Mouse (Mus musculus): ENCODE measurements around the gene Stx18. TPM values are rescaled to one million over a fixed set of nuclear protein-coding genes. Genes with fewer than 3 reads are reported as not detected.

The Stx18 gene
- polyA plus RNA-seq, 1 experiment, result 10.2 TPM

GRCm38 (mm10) chr5:38119268-38119667, 80.7 kb downstream of the Stx18 start:
- Histone ChIP-seq H3K27ac (ENCODE audit: insufficient read depth, low read length) (no peak overlapping the region), H3K4me1 (ENCODE audit: control insufficient read depth, insufficient read depth, insufficient read length) (no peaks in the 10 kb centered on the region), H3K36me3 (ENCODE audit: control insufficient read depth, insufficient read depth, low read length) (peaks cover 3% of the 10 kb centered on the region; the same call in 1 of the 2 replicates), H3K27me3 (ENCODE audit: control insufficient read depth, insufficient read depth, low read length) (no peaks in the 10 kb centered on the region), H3K4me3 (ENCODE audit: extremely low read depth, insufficient read depth, insufficient read length) (no peak overlapping the region)
- DNase-seq (ENCODE audit: low read depth in 1 of 2, low spot score in 2 of 2), result no peak
- TF ChIP-seq CTCF (IDR thresholded peaks at IDR 0.05; ENCODE audit: extremely low read depth, insufficient read depth, insufficient read length, insufficient replicate concordance) (no peak), POLR2A (IDR thresholded peaks at IDR 0.05; ENCODE audit: low read depth, low read length) (no peak)
- WGBS, result 96% methylated on average over 5 of the region's 5 CpGs

DNA sequence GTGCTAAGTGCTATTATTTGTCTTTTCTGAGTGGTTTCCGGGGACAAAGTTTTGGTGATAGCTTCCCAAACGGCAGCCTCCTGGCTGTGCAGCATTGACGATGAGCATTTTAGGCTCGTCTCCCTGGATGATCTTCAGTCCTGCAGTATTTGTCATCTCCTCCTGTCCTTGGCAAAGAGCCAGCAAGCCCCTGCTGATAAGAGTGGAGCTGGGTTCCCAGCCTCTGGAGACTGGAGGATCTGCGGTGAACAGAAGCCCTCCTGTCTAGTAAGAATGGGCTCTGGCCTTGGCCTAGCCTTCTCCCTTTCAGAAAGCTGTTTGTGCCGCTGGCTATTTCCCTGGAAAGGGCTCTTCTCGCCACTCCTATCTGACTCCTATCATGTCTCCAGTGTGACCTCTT, 83.2 kb downstream of the Stx18 start:
- Histone ChIP-seq H3K4me1 (ENCODE audit: control insufficient read depth, insufficient read depth, insufficient read length) (no peaks in the 10 kb centered on the region), H3K27me3 (ENCODE audit: control insufficient read depth, insufficient read depth, low read length) (no peaks in the 10 kb centered on the region), H3K27ac (ENCODE audit: insufficient read depth, low read length) (no peak overlapping the region), H3K4me3 (ENCODE audit: extremely low read depth, insufficient read depth, insufficient read length) (no peak overlapping the region), H3K36me3 (ENCODE audit: control insufficient read depth, insufficient read depth, low read length) (0 out of 2 replicates have a peak, but pooled peaks cover 1% of the 10 kb centered on the region)
- 93% methylated on average over 7 of the region's 7 CpGs for WGBS
- no peak for TF ChIP-seq POLR2A (IDR thresholded peaks at IDR 0.05; ENCODE audit: low read depth, low read length)
- no peak for TF ChIP-seq CTCF (IDR thresholded peaks at IDR 0.05; ENCODE audit: extremely low read depth, insufficient read depth, insufficient read length, insufficient replicate concordance)
- no peak for DNase-seq (ENCODE audit: low read depth in 1 of 2, low spot score in 2 of 2)

GRCm38 (mm10) chr5:38126519-38127306, 88.2 kb downstream of the Stx18 start:
- Histone ChIP-seq H3K4me1 (ENCODE audit: control insufficient read depth, insufficient read depth, insufficient read length) (no peaks in the 10 kb centered on the region), H3K4me3 (ENCODE audit: extremely low read depth, insufficient read depth, insufficient read length) (no peak overlapping the region), H3K27me3 (ENCODE audit: control insufficient read depth, insufficient read depth, low read length) (no peaks in the 10 kb centered on the region), H3K36me3 (ENCODE audit: control insufficient read depth, insufficient read depth, low read length) (peaks cover 8% of the 10 kb centered on the region), H3K27ac (ENCODE audit: insufficient read depth, low read length) (no peak overlapping the region)
- no peak for DNase-seq (ENCODE audit: low read depth in 1 of 2, low spot score in 2 of 2)
- no peak for TF ChIP-seq POLR2A (IDR thresholded peaks at IDR 0.05; ENCODE audit: low read depth, low read length)
- WGBS, result 92% methylated on average over 13 of the region's 13 CpGs

DNA sequence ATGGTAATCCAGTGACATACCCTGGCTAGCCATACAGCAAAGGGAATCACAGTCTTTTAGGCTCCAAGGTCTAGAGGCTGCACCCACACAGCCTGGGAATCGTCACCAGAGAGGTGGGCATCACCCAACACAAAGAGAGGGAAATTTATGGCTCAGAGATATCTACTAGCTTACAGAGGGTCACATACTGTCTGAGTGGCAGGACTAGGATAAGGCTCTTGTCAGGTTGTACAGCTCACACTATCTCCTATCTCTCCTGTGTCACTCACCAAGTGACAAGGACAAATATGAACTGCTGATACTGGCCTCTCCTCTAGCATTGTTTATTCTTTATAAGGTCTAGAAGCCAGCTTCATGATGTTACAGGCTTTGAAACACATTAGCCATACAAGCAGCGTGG, 90.8 kb downstream of the Stx18 start:
- no peaks in the 10 kb centered on the region for H3K4me1 ChIP-seq (ENCODE audit: control insufficient read depth, insufficient read depth, insufficient read length)
- no peaks in the 10 kb centered on the region for H3K27me3 ChIP-seq (ENCODE audit: control insufficient read depth, insufficient read depth, low read length)
- no peak for TF ChIP-seq CTCF (IDR thresholded peaks at IDR 0.05; ENCODE audit: extremely low read depth, insufficient read depth, insufficient read length, insufficient replicate concordance)
- TF ChIP-seq POLR2A (IDR thresholded peaks at IDR 0.05; ENCODE audit: low read depth, low read length), result no peak
- H3K27ac ChIP-seq (ENCODE audit: insufficient read depth, low read length), result no peak overlapping the region
- no peak for DNase-seq (ENCODE audit: low read depth in 1 of 2, low spot score in 2 of 2)
- peaks cover 8% of the 10 kb centered on the region for H3K36me3 ChIP-seq (ENCODE audit: control insufficient read depth, insufficient read depth, low read length)
- no peak overlapping the region for H3K4me3 ChIP-seq (ENCODE audit: extremely low read depth, insufficient read depth, insufficient read length)
- 95% methylated on average over 2 of the region's 2 CpGs for WGBS

DNA sequence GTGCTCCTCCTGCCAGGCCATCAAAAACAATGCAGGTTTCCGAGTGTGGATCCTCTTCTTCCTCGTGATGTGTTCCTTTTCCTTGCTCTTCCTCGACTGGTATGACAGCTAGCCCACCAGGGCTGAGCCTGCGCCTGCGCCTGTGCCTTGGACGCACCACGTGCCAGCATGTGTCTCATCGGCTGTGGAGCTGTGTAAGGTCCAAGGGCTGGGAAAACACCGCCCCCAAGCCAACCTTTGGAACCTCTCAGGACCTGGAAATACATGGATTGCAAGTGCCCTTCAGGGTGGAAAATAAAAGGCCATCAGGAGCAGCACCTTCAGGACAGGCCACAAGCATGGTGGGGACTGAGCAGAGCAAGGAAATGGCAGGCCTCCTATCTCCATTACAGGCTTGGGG, 97.7 kb downstream of the Stx18 start:
- no peak for DNase-seq (ENCODE audit: low read depth in 1 of 2, low spot score in 2 of 2)
- Histone ChIP-seq H3K36me3 (ENCODE audit: control insufficient read depth, insufficient read depth, low read length) (no peaks in the 10 kb centered on the region), H3K4me1 (ENCODE audit: control insufficient read depth, insufficient read depth, insufficient read length) (no peaks in the 10 kb centered on the region), H3K27me3 (ENCODE audit: control insufficient read depth, insufficient read depth, low read length) (no peaks in the 10 kb centered on the region), H3K4me3 (ENCODE audit: extremely low read depth, insufficient read depth, insufficient read length) (no peak overlapping the region), H3K27ac (ENCODE audit: insufficient read depth, low read length) (no peak overlapping the region)
- no peak for TF ChIP-seq POLR2A (IDR thresholded peaks at IDR 0.05; ENCODE audit: low read depth, low read length)
- TF ChIP-seq CTCF (IDR thresholded peaks at IDR 0.05; ENCODE audit: extremely low read depth, insufficient read depth, insufficient read length, insufficient replicate concordance), result no peak
- 92% methylated on average over 9 of the region's 9 CpGs for WGBS

DNA sequence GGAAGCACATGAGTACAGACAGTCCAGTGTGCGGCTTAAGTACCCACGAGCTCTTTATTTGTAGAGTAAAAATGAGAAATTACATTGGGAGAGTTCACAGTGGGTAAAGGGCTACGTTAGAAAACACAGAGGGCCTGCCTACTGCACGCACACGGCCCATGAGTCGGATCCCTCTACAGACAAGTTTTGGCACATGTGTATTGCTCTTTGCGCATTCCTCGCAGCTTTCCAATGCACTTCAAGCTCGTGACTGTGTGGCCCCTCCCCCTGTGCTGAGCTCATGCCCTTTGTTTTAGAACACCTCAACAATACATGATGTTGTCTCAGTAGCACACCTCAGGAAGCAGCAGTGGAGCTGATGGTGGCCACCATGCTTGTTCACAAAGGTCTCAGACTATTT, 98.6 kb downstream of the Stx18 start:
- Histone ChIP-seq H3K4me3 (ENCODE audit: extremely low read depth, insufficient read depth, insufficient read length) (no peak overlapping the region), H3K4me1 (ENCODE audit: control insufficient read depth, insufficient read depth, insufficient read length) (no peaks in the 10 kb centered on the region), H3K27me3 (ENCODE audit: control insufficient read depth, insufficient read depth, low read length) (no peaks in the 10 kb centered on the region), H3K36me3 (ENCODE audit: control insufficient read depth, insufficient read depth, low read length) (no peaks in the 10 kb centered on the region), H3K27ac (ENCODE audit: insufficient read depth, low read length) (no peak overlapping the region)
- no peak for DNase-seq (ENCODE audit: low read depth in 1 of 2, low spot score in 2 of 2)
- TF ChIP-seq POLR2A (IDR thresholded peaks at IDR 0.05; ENCODE audit: low read depth, low read length), result no peak
- no peak for TF ChIP-seq CTCF (IDR thresholded peaks at IDR 0.05; ENCODE audit: extremely low read depth, insufficient read depth, insufficient read length, insufficient replicate concordance)
- 91% methylated on average over 9 of the region's 9 CpGs for WGBS

GRCm38 (mm10) chr5:38140893-38141292, 102.4 kb downstream of the Stx18 start:
- 95% methylated on average over 6 of the region's 6 CpGs for WGBS
- no peaks in the 10 kb centered on the region for H3K4me1 ChIP-seq (ENCODE audit: control insufficient read depth, insufficient read depth, insufficient read length)

More at GRCm38 (mm10) chr5:38140893-38141292, 102.4 kb downstream of the Stx18 start:
- Histone ChIP-seq H3K4me3 (ENCODE audit: extremely low read depth, insufficient read depth, insufficient read length) (no peak overlapping the region), H3K36me3 (ENCODE audit: control insufficient read depth, insufficient read depth, low read length) (no peaks in the 10 kb centered on the region), H3K27ac (ENCODE audit: insufficient read depth, low read length) (no peak overlapping the region), H3K27me3 (ENCODE audit: control insufficient read depth, insufficient read depth, low read length) (no peaks in the 10 kb centered on the region)
- no peak for DNase-seq (ENCODE audit: low read depth in 1 of 2, low spot score in 2 of 2)
- TF ChIP-seq CTCF (IDR thresholded peaks at IDR 0.05; ENCODE audit: extremely low read depth, insufficient read depth, insufficient read length, insufficient replicate concordance) (no peak), POLR2A (IDR thresholded peaks at IDR 0.05; ENCODE audit: low read depth, low read length) (no peak)

Data from spleen, adult 2 months (tissue).